In the genomic region with DNA sequence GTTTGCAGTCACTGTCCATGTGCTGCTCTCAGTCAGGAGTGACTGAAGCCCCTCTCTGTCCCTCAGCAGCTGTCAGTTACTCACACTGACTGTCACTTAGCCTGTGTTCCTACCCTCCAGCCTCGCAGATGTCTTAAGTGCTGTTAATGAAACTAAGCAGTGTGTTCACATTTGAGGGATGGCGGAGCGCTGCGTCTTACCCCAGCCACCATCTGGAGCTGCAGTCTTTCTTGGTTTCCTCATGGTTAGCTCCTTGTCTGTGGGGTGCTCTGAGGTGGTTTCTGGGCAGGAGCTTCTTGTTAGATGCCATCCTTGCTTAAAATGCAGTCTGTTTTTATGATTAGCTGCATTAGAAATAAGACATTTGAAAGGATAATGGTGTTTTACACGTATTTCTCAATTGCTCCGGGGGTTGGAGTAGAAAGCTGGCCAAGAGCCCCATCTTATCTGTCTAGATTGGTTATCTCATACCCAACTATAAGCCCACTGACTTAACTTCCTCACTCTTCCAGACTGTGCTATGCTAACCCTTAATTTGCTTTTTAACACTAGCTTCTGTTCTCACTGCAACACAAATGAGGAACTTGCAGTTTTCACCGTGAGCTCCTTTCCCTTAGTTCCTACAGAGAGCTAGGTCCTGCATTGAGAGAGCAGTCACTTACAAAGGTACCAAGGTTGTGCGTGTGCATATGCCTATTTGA, we compare ENCODE assay signal across 1 mouse cellular context.
TF ChIP-seq lines count a peak whose summit lies in the region.

No protein-coding gene starts in this region.

TF ChIP-seq in CH12.LX, 34 proteins besides CTCF, POLR2A, EP300 and RAD21:
- TF ChIP-seq ETS1 (conservative IDR thresholded peaks at IDR 0.05; ENCODE audit: low read depth, low read length) (no peak), JUND (conservative IDR thresholded peaks at IDR 0.05; ENCODE audit: low read depth, low read length) (no peak), MYC (IDR thresholded peaks at IDR 0.05; ENCODE audit: low read depth, low read length) (no peak), USF2 (conservative IDR thresholded peaks at IDR 0.05; ENCODE audit: low read depth, low read length) (no peak)
TF ChIP-seq in CH12.LX: peak in this region for 0.
